Mouse (Mus musculus) embryonic stem cell, embryonic (primary cell): ENCODE measurements around the gene Slc25a34.

ENCODE experiments used
- CTCF ChIA-PET, 4 experiments: fragments of 300-600 bp in 2 of 4; fragments of 350-600 bp in 2 of 4; sonication (Branson Sonifier 250); formaldehyde crosslinking; loops; one replicate each; lab custom pipeline; 2022; ENCODE audit warnings: inconsistent platforms in 2 of 4; lab: Charles Lee
- POLR2A ChIA-PET, 4 experiments: fragments of 300-600 bp in 2 of 4; fragments of 350-600 bp in 2 of 4; sonication (Branson Sonifier 250); formaldehyde crosslinking; loops; one replicate each; lab custom pipeline; 2022; ENCODE audit warnings: antibody characterized with exemption in 4 of 4, inconsistent platforms in 1 of 4; lab: Charles Lee

Slc25a34 gene

GRCm38 (mm10) chr4:141623666-141624065 is at the start of gene Slc25a34:
TSS of gene Slc25a34 (minus strand) at chr4:141623821.
- POLR2A ChIA-PET = interaction anchor here in 3 of 4 experiments (0.6 to 2.2 kb wide), 12 partner anchors 18 to 251 kb away, joined by 3 to 8 read pairs (median 3); partner anchors contain the start of gene Fblim1 (in 1 of the 3)
- CTCF ChIA-PET = interaction anchor here (0.6 to 1.6 kb wide), 11 partner anchors 12 to 410 kb away, joined by 3 to 9 read pairs (median 4); partner anchors contain the start of genes Fblim1 (in 1 of the 4) and Rsg1 (in 1 of the 4)

GRCm38 (mm10) chr4:141672325-141672724 is 48.7 kb upstream of the Slc25a34 start:
- CTCF ChIA-PET = interaction anchor here (0.5 to 3.6 kb wide), 12 partner anchors 9 to 261 kb away, joined by 3 to 18 read pairs (median 3); no protein-coding TSS in a partner anchor
- POLR2A ChIA-PET = interaction anchor here (0.6 to 9.2 kb wide), 45 partner anchors 9 to 385 kb away, joined by 3 to 102 read pairs (median 4); partner anchors contain the start of genes Ddi2 (in 2 of the 4), Rsc1a1 (in 2 of the 4), Tmem82 (in 2 of the 4) and Casp9 (in 1 of the 4)

- CTCF ChIA-PET = interaction anchor here (0.6 to 3.6 kb wide), 5 partner anchors 10 to 1208 kb away, joined by 3 to 18 read pairs (median 5); no protein-coding TSS in a partner anchor
- POLR2A ChIA-PET = interaction anchor here in 3 of 4 experiments (0.7 to 9.2 kb wide), 25 partner anchors 8 to 246 kb away, joined by 3 to 102 read pairs (median 4); partner anchors contain the start of genes Casp9 (in 1 of the 3), Rsc1a1 (in 1 of the 3), Slc25a34 (in 1 of the 3) and Tmem82 (in 1 of the 3)
Measured at GRCm38 (mm10) chr4:141671389-141671788, 47.8 kb upstream of the Slc25a34 start.

GRCm38 (mm10) chr4:141669898-141670712 is 46.5 kb upstream of the Slc25a34 start:
- ChIA-PET POLR2A (interaction anchor here (0.5 to 9.2 kb wide), 16 partner anchors 7 to 105 kb away, joined by 3 to 102 read pairs (median 5); partner anchors contain the start of gene Rsc1a1 (in 1 of the 4)), CTCF (interaction anchor here in 2 of 4 experiments (0.6 to 0.8 kb wide), 2 partner anchors 11 to 12 kb away, joined by 3 to 16 read pairs; no protein-coding TSS in a partner anchor)

GRCm38 (mm10) chr4:141664799-141665198 is 41.2 kb upstream of the Slc25a34 start, which contains the start of gene Plekhm2:
TSS of gene Plekhm2 (minus strand) at chr4:141664899.
- ChIA-PET CTCF (interaction anchor here in 2 of 4 experiments (0.5 to 1.5 kb wide), 3 partner anchors 22 to 1828 kb away, joined by 3 to 7 read pairs (median 3); partner anchors contain the start of gene Tmem82 (in 1 of the 2)), POLR2A (interaction anchor here (0.5 to 2.9 kb wide), 16 partner anchors 8 to 233 kb away, joined by 3 to 31 read pairs (median 6); no protein-coding TSS in a partner anchor)

DNA sequence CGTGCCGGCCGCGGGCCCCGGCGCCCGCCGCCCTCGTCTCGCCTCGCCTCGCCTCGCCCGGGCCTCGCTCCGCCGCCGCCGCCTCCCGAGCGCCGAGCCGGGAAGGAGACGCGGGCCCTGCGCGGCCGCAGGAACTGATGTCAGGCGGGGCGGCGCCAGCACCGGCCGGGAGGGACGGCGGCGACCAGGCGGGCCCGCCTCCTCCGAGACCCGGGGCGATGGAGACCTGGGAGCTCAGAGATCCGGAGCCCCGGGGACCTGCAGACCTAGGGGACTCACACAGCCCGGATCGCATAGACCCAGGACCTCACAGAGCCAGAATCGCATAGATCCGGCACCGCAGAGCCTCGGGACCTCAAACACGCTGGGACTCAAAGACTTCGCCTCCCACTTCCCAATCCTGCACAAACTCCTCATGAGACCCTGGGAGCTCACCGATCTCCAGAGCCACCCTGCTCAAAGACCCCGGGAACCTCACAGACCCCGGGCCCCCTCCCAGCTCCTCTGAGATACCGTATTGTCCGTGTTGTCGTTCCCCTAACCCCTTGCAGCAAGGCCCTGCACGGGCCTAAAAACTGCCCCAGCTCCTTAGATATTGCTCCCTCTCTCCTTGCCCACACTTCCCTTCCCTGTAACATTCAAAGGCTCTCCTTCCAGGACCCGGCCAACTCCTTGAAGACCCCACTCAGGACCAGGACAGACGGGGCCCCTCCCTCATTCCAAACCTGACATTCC is 40.6 kb upstream of the Slc25a34 start:
- ChIA-PET POLR2A (interaction anchor here (0.5 to 2.9 kb wide), 34 partner anchors 8 to 406 kb away, joined by 3 to 31 read pairs (median 4); partner anchors contain the start of gene Dnajc16 (in 1 of the 4)), CTCF (interaction anchor here in 3 of 4 experiments (0.8 to 1.5 kb wide), 4 partner anchors 8 to 45 kb away, joined by 3 to 7 read pairs (median 4); partner anchors contain the start of genes Slc25a34 (in 1 of the 3) and Tmem82 (in 1 of the 3))

- POLR2A ChIA-PET = interaction anchor here in 3 of 4 experiments (0.8 to 2.9 kb wide), 24 partner anchors 9 to 407 kb away, joined by 3 to 31 read pairs (median 6); partner anchors contain the start of genes Dnajc16 (in 1 of the 3) and Rsc1a1 (in 1 of the 3)
- CTCF ChIA-PET = interaction anchor here in 3 of 4 experiments (0.8 to 1.6 kb wide), 6 partner anchors 9 to 45 kb away, joined by 3 to 7 read pairs (median 4); partner anchors contain the start of genes Slc25a34 (in 2 of the 3) and Tmem82 (in 1 of the 3)
Measured at GRCm38 (mm10) chr4:141663122-141663931, 39.7 kb upstream of the Slc25a34 start.

DNA sequence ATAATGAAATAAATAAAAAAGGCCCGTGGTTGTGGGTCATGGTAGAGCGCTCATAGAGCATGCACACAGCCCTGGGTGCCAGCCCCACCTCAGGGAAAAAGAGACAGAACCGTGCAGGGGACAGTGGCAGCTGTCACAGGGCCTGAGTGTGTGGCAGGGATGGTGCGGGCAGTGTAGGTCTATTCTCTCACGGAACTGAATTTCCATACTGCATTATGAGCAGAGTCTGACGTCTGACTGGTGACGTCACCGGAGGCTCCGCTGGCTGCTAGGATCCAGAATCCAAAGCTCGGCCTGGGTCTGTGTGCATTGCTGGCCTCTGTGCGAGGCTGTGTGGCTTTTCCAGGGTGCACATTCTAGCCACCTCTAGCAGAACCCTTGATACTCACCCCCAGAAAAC is 37.3 kb upstream of the Slc25a34 start:
- POLR2A ChIA-PET = interaction anchor here in 2 of 4 experiments (1.9 to 4.2 kb wide), 3 partner anchors 8 to 10 kb away, joined by 6 to 35 read pairs (median 7); no protein-coding TSS in a partner anchor
- CTCF ChIA-PET = interaction anchor here in 3 of 4 experiments (0.6 kb wide), 3 partner anchors 132 to 316 kb away, joined by 3 to 7 read pairs (median 3); partner anchors contain the start of gene Casp9 (in 1 of the 3)

DNA sequence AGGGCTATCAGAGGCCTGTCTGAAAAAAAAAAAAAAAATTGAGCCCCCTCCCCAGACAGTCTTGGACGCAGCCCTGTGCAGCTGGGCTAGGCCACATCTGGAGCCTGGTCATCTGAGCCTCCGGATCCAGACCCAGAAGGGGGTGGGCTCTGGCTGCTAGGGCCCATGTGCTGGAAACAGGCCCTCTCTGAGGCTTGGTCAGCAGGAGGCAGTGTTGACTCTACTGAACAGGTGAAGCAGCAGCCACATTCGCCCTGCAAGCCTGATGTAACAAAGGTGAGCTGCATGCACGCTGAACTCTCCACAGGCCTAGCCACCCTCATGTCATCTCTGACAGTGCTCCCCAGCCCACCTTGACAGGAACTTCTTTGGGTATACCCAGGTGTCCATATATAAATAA is 36.1 kb upstream of the Slc25a34 start:
- ChIA-PET POLR2A (interaction anchor here in 2 of 4 experiments (0.6 to 4.2 kb wide), 12 partner anchors 8 to 236 kb away, joined by 3 to 35 read pairs (median 4); partner anchors contain the start of gene Casp9 (in 1 of the 2)), CTCF (interaction anchor here (0.6 to 2.3 kb wide), 20 partner anchors 9 to 632 kb away, joined by 3 to 18 read pairs (median 4); no protein-coding TSS in a partner anchor)

- POLR2A ChIA-PET = interaction anchor here in 2 of 4 experiments (0.7 to 4.2 kb wide), 6 partner anchors 10 to 135 kb away, joined by 3 to 35 read pairs (median 4); partner anchors contain the start of gene Casp9 (in 1 of the 2)
- CTCF ChIA-PET = interaction anchor here (0.6 to 2.3 kb wide), 17 partner anchors 10 to 631 kb away, joined by 3 to 18 read pairs (median 4); partner anchors contain the start of gene Tmem82 (in 1 of the 4)
Measured at GRCm38 (mm10) chr4:141658846-141659484, 35.3 kb upstream of the Slc25a34 start.

DNA sequence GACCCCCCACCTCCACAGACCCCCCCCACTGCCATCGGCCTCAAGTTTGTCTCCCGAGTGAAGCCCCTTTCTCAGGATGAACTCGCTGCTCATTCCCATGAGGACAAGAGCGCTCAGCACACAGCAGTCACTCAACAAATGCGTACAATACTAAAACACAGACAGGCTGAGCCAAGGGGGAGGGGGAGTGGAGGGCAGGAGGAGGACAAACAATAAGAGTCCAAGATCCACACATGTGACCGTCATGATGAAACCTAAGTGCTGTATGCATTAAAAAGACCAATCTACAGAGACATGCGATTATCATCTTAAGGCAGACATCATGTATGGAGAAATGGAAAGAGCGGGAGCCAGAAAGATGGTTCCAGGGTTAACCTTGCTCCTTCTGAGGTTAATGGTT is 33.3 kb upstream of the Slc25a34 start:
- POLR2A ChIA-PET = interaction anchor here in 2 of 4 experiments (0.9 to 1.5 kb wide), 2 partner anchors 15 to 16 kb away, joined by 3 read pairs; no protein-coding TSS in a partner anchor
- CTCF ChIA-PET = no interaction called here

DNA sequence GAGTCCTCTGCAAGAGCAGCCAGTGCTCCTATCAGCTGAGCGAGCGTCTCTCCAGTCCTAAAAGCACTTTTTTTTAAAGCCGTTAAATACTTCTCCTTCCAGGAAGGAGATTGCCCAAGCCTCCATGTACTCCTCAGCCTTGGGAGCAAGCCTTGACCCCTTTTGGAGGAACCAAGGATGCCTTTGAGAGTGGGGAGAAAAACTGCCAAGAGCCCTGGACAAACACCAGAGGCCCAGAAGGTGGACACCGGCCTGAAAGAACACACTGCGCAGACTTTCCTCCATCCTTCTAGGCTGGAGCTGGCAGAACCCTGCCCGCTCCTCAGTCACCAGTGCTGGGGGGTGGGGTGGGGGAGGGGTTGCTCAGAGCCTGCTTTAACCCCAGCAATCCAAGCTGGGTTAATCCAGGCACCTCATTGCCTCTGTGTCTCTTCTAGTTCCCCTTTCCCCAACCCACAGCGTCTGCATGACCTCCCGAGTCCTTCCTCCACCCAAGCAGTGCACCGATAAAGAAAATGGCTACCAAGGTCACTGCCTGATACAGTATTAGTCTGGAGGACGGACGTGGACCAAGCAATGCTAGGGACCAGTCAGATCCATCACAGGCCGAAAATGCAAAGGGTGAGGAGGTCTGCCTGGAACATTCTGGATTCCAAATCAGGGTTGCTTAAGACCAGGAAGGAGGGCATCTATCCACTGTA is 32.4 kb upstream of the Slc25a34 start:
- ChIA-PET CTCF (interaction anchor here in 1 of 4 experiments (0.6 kb wide), 1 partner anchor 402 kb away, joined by 5 read pairs; no protein-coding TSS in a partner anchor), POLR2A (interaction anchor here in 2 of 4 experiments (0.7 to 0.9 kb wide), 5 partner anchors 11 to 411 kb away, joined by 3 to 4 read pairs (median 3); no protein-coding TSS in a partner anchor)

GRCm38 (mm10) chr4:141654509-141654908 is 30.9 kb upstream of the Slc25a34 start:
- POLR2A ChIA-PET = interaction anchor here (0.7 to 2.0 kb wide), 10 partner anchors 9 to 262 kb away, joined by 3 to 11 read pairs (median 4); no protein-coding TSS in a partner anchor

GRCm38 (mm10) chr4:141653813-141654212 is 30.2 kb upstream of the Slc25a34 start:
- POLR2A ChIA-PET = interaction anchor here in 3 of 4 experiments (0.6 to 2.0 kb wide), 14 partner anchors 10 to 214 kb away, joined by 3 to 11 read pairs (median 3); no protein-coding TSS in a partner anchor
- CTCF ChIA-PET = interaction anchor here in 1 of 4 experiments (0.6 kb wide), 1 partner anchor 774 kb away, joined by 3 read pairs; no protein-coding TSS in a partner anchor

More at GRCm38 (mm10) chr4:141654509-141654908, 30.9 kb upstream of the Slc25a34 start:
- CTCF ChIA-PET = interaction anchor here in 1 of 4 experiments (0.7 kb wide), 1 partner anchor 227 kb away, joined by 8 read pairs; no protein-coding TSS in a partner anchor
